Mouse (Mus musculus) intestine, postnatal 0 days (tissue): ENCODE data around the gene Hyal2. TPM values are rescaled to one million over a fixed set of nuclear protein-coding genes. Genes with fewer than 3 reads are reported as not detected.

Experiments used
- ATAC-seq: fragments of 200-750 bp; cut with Nextera tagmentation; 2 replicates; pipeline ENCODE4 v1.8.0; 2017; ENCODE audit warnings: mild to moderate bottlenecking, moderate TSS enrichment, moderate library complexity
- H3K27ac ChIP-seq: fragments of 300-500 bp; sonication (generic); 2 replicates; pipeline ENCODE4 v1.5.1; 2014; ENCODE audit warnings: mild to moderate bottlenecking, low read depth, low read length, moderate library complexity
- H3K27me3 ChIP-seq: fragments of 300-500 bp; sonication (generic); replicated peaks from 2 replicates; pipeline ENCODE4 v1.6.1; 2014; ENCODE audit warnings: low read length, mixed read lengths; ENCODE audit not compliant: control insufficient read depth, insufficient read depth
- H3K36me3 ChIP-seq: fragments of 300-500 bp; sonication (generic); 2 replicates; pipeline ENCODE4 v1.6.1; 2014; ENCODE audit warnings: mild to moderate bottlenecking, moderate library complexity; ENCODE audit not compliant: control insufficient read depth, insufficient read depth
- H3K4me1 ChIP-seq: fragments of 300-500 bp; sonication (generic); replicated peaks from 2 replicates; pipeline ENCODE4 v1.6.1; 2014; ENCODE audit warnings: antibody characterized with exemption, low read length, mixed read lengths; ENCODE audit not compliant: control insufficient read depth, insufficient read depth
- H3K4me2 ChIP-seq: fragments of 300-500 bp; sonication (generic); replicated peaks from 2 replicates; pipeline ENCODE4 v1.6.1; 2014; ENCODE audit warnings: low read depth, mild to moderate bottlenecking, moderate library complexity
- H3K4me3 ChIP-seq: fragments of 300-500 bp; sonication (generic); 2 replicates; pipeline ENCODE4 v1.5.1; 2014; ENCODE audit warnings: low read depth, low read length
- H3K9ac ChIP-seq: fragments of 300-500 bp; sonication (generic); 2 replicates; pipeline ENCODE4 v1.6.1; 2014; ENCODE audit warnings: mild to moderate bottlenecking, low read depth, low read length
- H3K9me3 ChIP-seq: fragments of 300-500 bp; sonication (generic); 2 replicates; pipeline ENCODE4 v1.6.1; 2016; ENCODE audit warnings: mixed run types; ENCODE audit not compliant: control insufficient read depth
- CTCF ChIP-seq: sonication (generic); IDR thresholded peaks from 2 replicates; pipeline ENCODE4 v1.5.1; 2016; ENCODE audit warnings: low read depth, mild to moderate bottlenecking, control low read depth, antibody characterized with exemption, moderate library complexity
- WGBS: fragments of 180-500 bp; shearing (Covaris S2); extraction: QIAGEN DNeasy Blood & Tissue Kit; methylation state at CpG from one replicate; pipeline ENCODE4 v1.1.7; 2014; 5-methylcytosine and 5-hydroxymethylcytosine counted together
- polyA plus RNA-seq: library from polyadenylated mRNA; unstranded; fragments of >200 nt; fragmentation: Nextera tagmentation; extraction: Ambion mirVana; gene quantifications from 2 replicates; pipeline ENCODE4 v1.2.1, GENCODE M21; 2015

Hyal2 gene
- polyA plus RNA-seq, 1 experiment from 2014 or later = 52.8 TPM

DNA sequence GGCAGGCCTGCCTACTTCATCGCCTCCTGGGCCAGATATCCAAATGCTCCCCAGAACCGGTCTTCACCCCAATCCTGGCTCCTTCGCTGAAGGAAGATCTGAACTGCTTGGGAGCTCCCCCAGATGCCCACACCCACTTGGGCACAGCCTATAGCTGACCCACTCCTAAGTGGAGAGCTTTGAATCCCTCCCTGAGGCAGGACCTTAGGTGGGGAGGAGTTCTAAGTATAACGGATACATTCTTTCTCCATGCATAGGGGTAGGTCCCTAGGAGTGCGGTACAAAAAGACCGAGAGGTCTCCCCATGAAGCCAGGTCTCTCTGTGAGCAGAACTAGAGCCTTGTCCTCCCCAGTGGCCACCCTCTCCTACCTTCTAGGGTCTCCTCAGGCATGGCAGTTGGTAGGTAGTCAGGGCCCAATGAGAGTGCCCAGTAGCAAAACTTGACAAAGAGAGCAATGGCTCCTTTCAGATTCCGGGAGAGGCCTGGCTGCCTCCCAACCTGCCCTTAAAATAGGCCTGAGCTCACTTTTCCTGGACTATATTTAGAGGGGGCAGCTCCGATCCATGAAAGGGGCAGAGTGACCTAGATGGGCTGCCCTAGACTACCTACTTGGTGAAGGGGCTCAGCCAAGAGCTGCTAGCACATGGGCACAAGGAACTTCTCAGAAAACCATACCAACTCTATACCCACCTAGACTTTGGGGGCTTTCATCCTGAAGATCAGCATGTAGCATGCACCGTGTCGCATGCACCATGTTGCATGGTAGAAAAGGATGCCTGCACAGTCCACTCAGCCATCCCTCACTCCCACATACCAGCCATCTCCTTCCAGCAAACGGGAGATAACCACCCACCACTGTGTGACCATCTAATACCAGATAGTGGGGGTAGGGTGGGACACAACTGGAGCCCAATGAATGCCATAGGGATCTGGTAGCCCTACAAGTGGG, 29.1 kb downstream of the Hyal2 start:
- ATAC-seq = no peak
- WGBS = 91% methylated on average over 11 of the region's 11 CpGs
- H3K4me1 ChIP-seq = 0 out of 2 replicates have a peak, but pooled peaks cover 2% of the 10 kb centered on the region

DNA sequence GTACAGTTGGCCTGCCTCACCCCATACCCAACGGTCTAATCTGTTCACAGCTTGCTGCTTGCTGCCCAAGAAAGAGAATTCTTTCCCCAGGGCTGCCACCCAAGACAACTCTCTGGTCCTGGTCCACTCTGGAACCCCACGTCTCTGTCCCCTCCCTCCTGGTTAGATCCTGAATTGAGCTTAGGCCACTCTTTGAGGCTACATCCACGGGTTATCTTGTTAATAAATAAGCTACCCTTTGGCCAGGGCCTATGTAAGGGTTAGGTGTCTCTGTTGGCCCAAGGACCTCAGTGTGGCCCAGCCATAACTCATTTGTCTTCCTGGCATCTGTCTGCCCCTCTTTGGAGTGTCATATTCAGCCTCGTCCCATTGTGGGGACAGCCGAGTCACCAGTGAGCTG, 30.6 kb downstream of the Hyal2 start:
- TF ChIP-seq CTCF = no peak
- Histone ChIP-seq H3K36me3 (peaks cover 27% of the 10 kb centered on the region; the same call in 1 of the 2 replicates), H3K4me1 (0 out of 2 replicates have a peak, but pooled peaks cover 3% of the 10 kb centered on the region), H3K4me3 (no peak overlapping the region), H3K9ac (no peak overlapping the region), H3K4me2 (no peak overlapping the region), H3K9me3 (no peaks in the 10 kb centered on the region), H3K27me3 (no peaks in the 10 kb centered on the region), H3K27ac (peak overlapping the region; percentile 28)
- 49% methylated on average over 5 of the region's 5 CpGs for WGBS
- ATAC-seq = no peak

More for the DNA sequence above, 29.1 kb downstream of the Hyal2 start:
- no peak for TF ChIP-seq CTCF
- H3K27ac ChIP-seq = no peak overlapping the region
- H3K9me3 ChIP-seq = no peaks in the 10 kb centered on the region
- H3K4me3 ChIP-seq = no peak overlapping the region
- no peak overlapping the region for H3K9ac ChIP-seq
- H3K27me3 ChIP-seq = no peaks in the 10 kb centered on the region
- H3K36me3 ChIP-seq = peaks cover 41% of the 10 kb centered on the region
- no peak overlapping the region for H3K4me2 ChIP-seq

DNA sequence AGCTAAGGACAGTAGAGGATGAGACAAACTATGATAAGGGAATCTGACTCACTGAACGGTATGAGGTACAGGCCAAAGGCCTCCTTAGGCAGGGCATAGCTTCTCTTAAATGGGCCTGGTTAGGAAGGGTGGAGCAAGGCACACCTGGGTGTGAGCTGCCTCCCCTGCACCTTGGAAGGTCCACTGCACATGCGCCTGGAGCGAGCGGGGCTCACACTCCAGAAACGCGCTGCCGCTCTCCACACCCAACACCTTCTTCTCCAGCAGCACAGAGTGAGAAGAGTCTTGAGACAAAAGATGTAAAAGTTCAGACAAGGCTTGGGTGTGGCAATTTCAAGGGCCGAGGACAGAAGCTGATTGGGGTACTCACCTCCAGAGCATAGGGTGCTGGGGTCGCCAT, 31.7 kb downstream of the Hyal2 start:
- Histone ChIP-seq H3K4me1 (0 out of 2 replicates have a peak, but pooled peaks cover 6% of the 10 kb centered on the region), H3K9ac (no peak overlapping the region), H3K9me3 (no peaks in the 10 kb centered on the region), H3K36me3 (peaks cover 20% of the 10 kb centered on the region; the same call in 1 of the 2 replicates), H3K27me3 (no peaks in the 10 kb centered on the region), H3K4me3 (no peak overlapping the region), H3K4me2 (no peak overlapping the region), H3K27ac (no peak overlapping the region)
- ATAC-seq = no peak
- WGBS = 66% methylated on average over 9 of the region's 9 CpGs
- TF ChIP-seq CTCF = no peak

DNA sequence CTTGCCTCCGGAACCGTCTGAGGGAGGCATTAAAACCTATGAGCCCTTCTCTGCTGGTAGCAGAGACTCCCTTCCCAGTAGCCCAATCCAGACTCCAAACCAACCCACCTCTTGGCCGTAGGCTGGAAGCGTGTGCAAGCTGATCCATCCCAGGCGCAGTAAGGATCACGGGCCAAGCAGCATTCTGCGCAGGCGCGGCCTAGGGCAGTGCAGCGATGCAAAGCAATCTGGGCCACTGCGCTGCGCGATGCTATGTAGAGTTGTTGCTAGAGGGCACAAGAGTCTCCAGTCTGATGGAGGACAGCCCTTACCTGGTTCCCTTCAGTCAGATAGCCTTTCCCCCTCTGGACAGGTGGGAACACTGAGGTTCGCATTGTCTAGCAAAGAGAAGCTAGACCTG, 32.1 kb downstream of the Hyal2 start:
- Histone ChIP-seq H3K9ac (no peak overlapping the region), H3K4me3 (no peak overlapping the region)
- TF ChIP-seq CTCF = no peak

DNA sequence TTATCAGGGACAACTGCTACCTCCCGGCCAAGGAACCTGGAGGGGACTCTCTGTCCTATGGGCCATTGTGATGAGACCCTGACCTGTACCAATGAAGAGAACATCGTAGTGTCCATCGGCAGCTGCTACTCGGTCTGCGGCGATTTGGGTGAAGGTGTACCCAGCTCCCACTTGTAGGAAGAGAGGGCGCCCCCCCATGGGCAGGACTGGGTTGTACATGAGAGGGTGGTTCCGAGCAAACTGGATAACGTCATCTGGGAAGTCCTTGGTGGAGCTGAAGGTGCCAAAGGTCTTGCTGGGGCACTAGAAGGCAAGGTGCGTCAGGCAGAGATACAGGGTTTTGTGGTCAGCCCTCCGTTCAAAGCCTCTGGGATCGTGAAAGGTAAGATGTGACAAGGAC, 33.0 kb downstream of the Hyal2 start:
- 0 out of 2 replicates have a peak overlapping the region, but pooled peaks have one; percentile 9 for H3K4me2 ChIP-seq
- H3K9ac ChIP-seq = no peak overlapping the region
- H3K4me1 ChIP-seq = 0 out of 2 replicates have a peak, but pooled peaks cover 6% of the 10 kb centered on the region
- ATAC-seq = peak; percentile 25
- 0 out of 2 replicates have a peak overlapping the region, but pooled peaks have one; percentile 15 for H3K27ac ChIP-seq
- H3K4me3 ChIP-seq = no peak overlapping the region
- TF ChIP-seq CTCF = peak; percentile 70
- H3K27me3 ChIP-seq = no peaks in the 10 kb centered on the region
- no peaks in the 10 kb centered on the region for H3K9me3 ChIP-seq
- 66% methylated on average over 12 of the region's 12 CpGs for WGBS
- peaks cover 20% of the 10 kb centered on the region; the same call in 1 of the 2 replicates for H3K36me3 ChIP-seq

More for the DNA sequence above, 32.1 kb downstream of the Hyal2 start:
- H3K9me3 ChIP-seq = no peaks in the 10 kb centered on the region
- WGBS = 82% methylated on average over 14 of the region's 14 CpGs
- peaks cover 20% of the 10 kb centered on the region; the same call in 1 of the 2 replicates for H3K36me3 ChIP-seq
- H3K4me1 ChIP-seq = 0 out of 2 replicates have a peak, but pooled peaks cover 6% of the 10 kb centered on the region
- no peak for ATAC-seq
- no peaks in the 10 kb centered on the region for H3K27me3 ChIP-seq
- no peak overlapping the region for H3K4me2 ChIP-seq
- no peak overlapping the region for H3K27ac ChIP-seq

DNA sequence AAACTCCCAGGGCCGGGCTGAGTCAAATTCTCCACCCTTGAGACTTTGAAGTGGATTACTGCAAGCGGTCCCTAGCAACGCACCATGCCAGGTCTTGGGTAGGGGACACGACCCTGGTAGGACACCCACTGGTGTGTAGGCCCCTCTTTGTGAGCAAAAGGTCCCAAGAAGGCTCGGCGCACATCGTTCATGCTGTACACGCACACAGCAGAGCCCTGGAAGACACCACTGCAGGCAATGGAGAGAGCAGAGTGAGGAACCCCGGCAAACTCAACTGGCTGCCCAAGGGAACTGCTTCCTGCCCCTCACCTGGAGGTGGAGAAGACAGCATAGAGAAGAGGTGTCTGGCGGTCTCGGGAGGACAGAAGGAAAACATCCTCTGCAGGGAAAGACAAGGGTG, 33.5 kb downstream of the Hyal2 start:
- no peak for ATAC-seq
- Histone ChIP-seq H3K4me3 (no peak overlapping the region), H3K9me3 (no peaks in the 10 kb centered on the region), H3K4me2 (0 out of 2 replicates have a peak overlapping the region, but pooled peaks have one; percentile 9), H3K27me3 (no peaks in the 10 kb centered on the region), H3K9ac (no peak overlapping the region), H3K27ac (0 out of 2 replicates have a peak overlapping the region, but pooled peaks have one; percentile 15), H3K4me1 (0 out of 2 replicates have a peak, but pooled peaks cover 6% of the 10 kb centered on the region), H3K36me3 (peaks cover 20% of the 10 kb centered on the region; the same call in 1 of the 2 replicates)
- TF ChIP-seq CTCF = no peak
- WGBS = 83% methylated on average over 11 of the region's 11 CpGs
